Mouse (Mus musculus): ENCODE data around the gene Sptb. TPM values are rescaled to one million over a fixed set of nuclear protein-coding genes. Genes with fewer than 3 reads are reported as not detected.

Gene Sptb
- polyA plus RNA-seq, 1 experiment from 2014 or later = 5.9 TPM

DNA sequence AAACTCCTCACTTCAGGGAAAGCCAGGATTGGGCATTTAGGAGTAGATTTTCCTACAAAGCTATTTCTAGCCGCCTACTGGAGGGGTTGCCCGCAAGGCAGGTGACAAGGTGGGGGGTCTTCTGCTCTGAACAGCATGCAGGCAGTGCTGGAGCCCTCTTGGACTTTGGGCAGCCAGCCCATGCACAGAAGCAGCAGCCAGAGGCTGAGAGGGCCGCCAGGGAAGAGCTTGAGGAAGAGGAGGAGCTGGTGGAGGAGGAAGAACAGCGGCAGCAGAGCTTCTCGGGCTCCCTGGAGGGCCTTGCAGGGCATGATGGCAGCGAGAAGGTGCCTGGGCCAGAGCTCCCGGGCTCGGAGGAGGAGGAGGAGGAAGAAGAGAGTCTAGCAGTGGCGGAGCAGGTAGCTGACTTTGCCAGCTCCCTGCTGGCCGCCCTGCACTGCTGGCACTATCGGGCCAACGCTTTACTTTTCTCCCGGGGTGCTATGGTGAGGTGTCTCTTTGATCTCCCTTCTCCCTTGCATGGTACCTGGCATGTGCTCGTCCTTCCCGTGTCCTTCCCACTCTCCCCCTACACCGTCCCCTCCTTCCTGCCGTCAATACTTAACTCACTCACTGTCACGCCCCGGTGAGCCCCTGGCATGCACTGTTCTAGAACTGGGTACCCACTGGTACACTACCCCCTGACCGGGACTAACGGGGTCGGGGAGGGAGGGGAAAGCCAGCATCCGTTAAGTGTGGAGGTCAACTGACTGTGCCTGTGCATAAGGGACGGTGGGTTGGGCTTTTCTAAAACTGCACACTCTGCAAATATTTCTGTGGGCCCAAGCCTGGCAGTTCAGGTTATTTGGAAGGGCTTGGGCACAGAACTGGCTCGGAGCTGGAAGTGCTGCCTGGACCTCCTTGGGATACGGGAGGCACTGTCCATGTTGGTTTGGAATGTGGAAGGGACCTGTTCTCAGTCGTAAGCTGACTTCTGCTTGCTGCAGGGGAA, 137.8 kb downstream of the Sptb start:
- Histone ChIP-seq H3K27me3 (ENCODE audit: control insufficient read depth, insufficient read depth, low read length) (no peaks in the 10 kb centered on the region), H3K4me3 (ENCODE audit: low read depth, low read length) (no peak overlapping the region), H3K4me1 (replicated peaks; ENCODE audit: control insufficient read depth, insufficient read depth, low read length) (no peaks in the 10 kb centered on the region), H3K4me2 (ENCODE audit: low read depth, low read length, severe bottlenecking) (no peak overlapping the region), H3K9ac (ENCODE audit: low read length) (no peak overlapping the region), H3K27ac (ENCODE audit: low read depth, low read length) (no peak overlapping the region), H3K36me3 (ENCODE audit: control insufficient read depth, insufficient read depth, low read length) (no peaks in the 10 kb centered on the region), H3K9me3 (ENCODE audit: control insufficient read depth, low read length) (no peaks in the 10 kb centered on the region)
- ATAC-seq (replicated peaks; ENCODE audit: low FRiP score) (no peak), DNase-seq (ENCODE audit: low spot score) (no peak)
- WGBS = 71% methylated on average over 27 of the region's 27 CpGs

- WGBS = 77% methylated on average over 10 of the region's 10 CpGs
- Histone ChIP-seq H3K36me3 (ENCODE audit: control insufficient read depth, insufficient read depth, low read length) (no peaks in the 10 kb centered on the region), H3K9ac (ENCODE audit: low read length) (no peak overlapping the region), H3K4me1 (replicated peaks; ENCODE audit: control insufficient read depth, insufficient read depth, low read length) (no peaks in the 10 kb centered on the region), H3K4me3 (ENCODE audit: low read depth, low read length) (no peak overlapping the region), H3K9me3 (ENCODE audit: control insufficient read depth, low read length) (no peaks in the 10 kb centered on the region), H3K27me3 (ENCODE audit: control insufficient read depth, insufficient read depth, low read length) (no peaks in the 10 kb centered on the region), H3K27ac (ENCODE audit: low read depth, low read length) (no peak overlapping the region), H3K4me2 (ENCODE audit: low read depth, low read length, severe bottlenecking) (no peak overlapping the region)
- no peak for DNase-seq (ENCODE audit: low spot score)
- ATAC-seq (replicated peaks; ENCODE audit: low FRiP score) = no peak
These were observed 139.1 kb downstream of the Sptb start for GRCm38 (mm10) chr12:76571266-76571665.

- no peaks in the 10 kb centered on the region for H3K9me3 ChIP-seq (ENCODE audit: control insufficient read depth, low read length)
- no peaks in the 10 kb centered on the region for H3K4me1 ChIP-seq (replicated peaks; ENCODE audit: control insufficient read depth, insufficient read depth, low read length)
- no peak overlapping the region for H3K27ac ChIP-seq (ENCODE audit: low read depth, low read length)
- H3K9ac ChIP-seq (ENCODE audit: low read length) = no peak overlapping the region
- no peaks in the 10 kb centered on the region for H3K36me3 ChIP-seq (ENCODE audit: control insufficient read depth, insufficient read depth, low read length)
- no peak overlapping the region for H3K4me2 ChIP-seq (ENCODE audit: low read depth, low read length, severe bottlenecking)
- H3K27me3 ChIP-seq (ENCODE audit: control insufficient read depth, insufficient read depth, low read length) = no peaks in the 10 kb centered on the region
- no peak for ATAC-seq (replicated peaks; ENCODE audit: low FRiP score)
- no peak for DNase-seq (ENCODE audit: low spot score)
- no peak overlapping the region for H3K4me3 ChIP-seq (ENCODE audit: low read depth, low read length)
- WGBS = 71% methylated on average over 9 of the region's 9 CpGs
These were observed 140.0 kb downstream of the Sptb start for GRCm38 (mm10) chr12:76570221-76570940.

GRCm38 (mm10) chr12:76566284-76566683, 144.1 kb downstream of the Sptb start:
- WGBS = 91% methylated on average over 10 of the region's 10 CpGs
- Histone ChIP-seq H3K9me3 (ENCODE audit: control insufficient read depth, low read length) (no peaks in the 10 kb centered on the region), H3K27me3 (ENCODE audit: control insufficient read depth, insufficient read depth, low read length) (no peaks in the 10 kb centered on the region), H3K27ac (ENCODE audit: low read depth, low read length) (no peak overlapping the region), H3K36me3 (ENCODE audit: control insufficient read depth, insufficient read depth, low read length) (no peaks in the 10 kb centered on the region), H3K9ac (ENCODE audit: low read length) (no peak overlapping the region), H3K4me1 (replicated peaks; ENCODE audit: control insufficient read depth, insufficient read depth, low read length) (no peaks in the 10 kb centered on the region), H3K4me2 (ENCODE audit: low read depth, low read length, severe bottlenecking) (no peak overlapping the region), H3K4me3 (ENCODE audit: low read depth, low read length) (no peak overlapping the region)
- ATAC-seq (replicated peaks; ENCODE audit: low FRiP score) (no peak), DNase-seq (ENCODE audit: low spot score) (no peak)

DNA sequence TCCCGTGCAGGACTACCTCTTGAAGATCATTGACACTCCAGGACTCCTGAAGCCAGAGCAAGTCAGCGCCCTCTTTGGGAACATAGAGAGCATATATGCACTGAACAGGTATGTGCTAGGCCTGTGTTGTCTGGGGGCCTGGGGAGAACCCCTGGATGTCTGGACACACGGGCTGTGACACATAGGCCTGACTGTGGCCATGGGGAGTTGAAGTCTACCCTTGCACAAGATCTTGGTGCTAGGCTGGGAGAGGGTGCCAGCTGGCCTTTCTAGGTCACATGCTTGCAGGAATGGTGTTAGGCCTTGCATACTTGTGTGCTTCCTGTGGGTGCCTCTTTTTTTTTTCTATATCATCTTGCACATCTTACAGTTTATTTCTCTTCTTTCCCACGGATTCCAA, 148.2 kb downstream of the Sptb start:
- 76% methylated on average over 4 of the region's 4 CpGs for WGBS

GRCm38 (mm10) chr12:76558206-76558605, 152.1 kb downstream of the Sptb start:
- no peaks in the 10 kb centered on the region for H3K36me3 ChIP-seq (ENCODE audit: control insufficient read depth, insufficient read depth, low read length)
- H3K4me2 ChIP-seq (ENCODE audit: low read depth, low read length, severe bottlenecking) = no peak overlapping the region
- no peaks in the 10 kb centered on the region for H3K27me3 ChIP-seq (ENCODE audit: control insufficient read depth, insufficient read depth, low read length)
- no peak overlapping the region for H3K9ac ChIP-seq (ENCODE audit: low read length)
- ATAC-seq (replicated peaks; ENCODE audit: low FRiP score) (no peak), DNase-seq (ENCODE audit: low spot score) (no peak)
- no peak overlapping the region for H3K27ac ChIP-seq (ENCODE audit: low read depth, low read length)
- WGBS = 81% methylated on average over 5 of the region's 5 CpGs
- no peaks in the 10 kb centered on the region for H3K4me1 ChIP-seq (replicated peaks; ENCODE audit: control insufficient read depth, insufficient read depth, low read length)
- H3K4me3 ChIP-seq (ENCODE audit: low read depth, low read length) = no peak overlapping the region
- H3K9me3 ChIP-seq (ENCODE audit: control insufficient read depth, low read length) = no peaks in the 10 kb centered on the region

More for the DNA sequence above, 148.2 kb downstream of the Sptb start:
- Histone ChIP-seq H3K4me3 (ENCODE audit: low read depth, low read length) (no peak overlapping the region), H3K4me1 (replicated peaks; ENCODE audit: control insufficient read depth, insufficient read depth, low read length) (no peaks in the 10 kb centered on the region), H3K9ac (ENCODE audit: low read length) (no peak overlapping the region), H3K27ac (ENCODE audit: low read depth, low read length) (no peak overlapping the region), H3K9me3 (ENCODE audit: control insufficient read depth, low read length) (no peaks in the 10 kb centered on the region), H3K4me2 (ENCODE audit: low read depth, low read length, severe bottlenecking) (no peak overlapping the region), H3K36me3 (ENCODE audit: control insufficient read depth, insufficient read depth, low read length) (no peaks in the 10 kb centered on the region), H3K27me3 (ENCODE audit: control insufficient read depth, insufficient read depth, low read length) (no peaks in the 10 kb centered on the region)
- no peak for ATAC-seq (replicated peaks; ENCODE audit: low FRiP score)
- no peak for DNase-seq (ENCODE audit: low spot score)

GRCm38 (mm10) chr12:76556745-76557389, 153.5 kb downstream of the Sptb start:
- H3K27me3 ChIP-seq (ENCODE audit: control insufficient read depth, insufficient read depth, low read length) = no peaks in the 10 kb centered on the region
- no peak overlapping the region for H3K9ac ChIP-seq (ENCODE audit: low read length)
- no peaks in the 10 kb centered on the region for H3K4me1 ChIP-seq (replicated peaks; ENCODE audit: control insufficient read depth, insufficient read depth, low read length)
- H3K4me2 ChIP-seq (ENCODE audit: low read depth, low read length, severe bottlenecking) = no peak overlapping the region
- DNase-seq (ENCODE audit: low spot score) (no peak), ATAC-seq (replicated peaks; ENCODE audit: low FRiP score) (no peak)
- H3K27ac ChIP-seq (ENCODE audit: low read depth, low read length) = no peak overlapping the region
- H3K36me3 ChIP-seq (ENCODE audit: control insufficient read depth, insufficient read depth, low read length) = no peaks in the 10 kb centered on the region
- 12% methylated on average over 6 of the region's 6 CpGs for WGBS
- no peak overlapping the region for H3K4me3 ChIP-seq (ENCODE audit: low read depth, low read length)
- no peaks in the 10 kb centered on the region for H3K9me3 ChIP-seq (ENCODE audit: control insufficient read depth, low read length)

- 84% methylated on average over 7 of the region's 7 CpGs for WGBS
These were observed 154.2 kb downstream of the Sptb start for GRCm38 (mm10) chr12:76556187-76556586.

More at GRCm38 (mm10) chr12:76556187-76556586, 154.2 kb downstream of the Sptb start:
- no peaks in the 10 kb centered on the region for H3K4me1 ChIP-seq (replicated peaks; ENCODE audit: control insufficient read depth, insufficient read depth, low read length)
- H3K4me2 ChIP-seq (ENCODE audit: low read depth, low read length, severe bottlenecking) = no peak overlapping the region
- DNase-seq (ENCODE audit: low spot score) = no peak
- H3K27ac ChIP-seq (ENCODE audit: low read depth, low read length) = no peak overlapping the region
- no peak overlapping the region for H3K4me3 ChIP-seq (ENCODE audit: low read depth, low read length)
- H3K27me3 ChIP-seq (ENCODE audit: control insufficient read depth, insufficient read depth, low read length) = no peaks in the 10 kb centered on the region
- no peaks in the 10 kb centered on the region for H3K36me3 ChIP-seq (ENCODE audit: control insufficient read depth, insufficient read depth, low read length)
- ATAC-seq (replicated peaks; ENCODE audit: low FRiP score) = no peak
- no peak overlapping the region for H3K9ac ChIP-seq (ENCODE audit: low read length)
- no peaks in the 10 kb centered on the region for H3K9me3 ChIP-seq (ENCODE audit: control insufficient read depth, low read length)
